Mouse (Mus musculus) B cell, adult 2 months (primary cell): ENCODE measurements around the gene Nsf.
"Not testable (repeated sequence)": the region's sequence is repeated elsewhere in the genome, so short reads cannot be mapped to it uniquely, and the experiment has no call there.

ENCODE experiments used
- DNase-seq, 2 experiments: peaks; one replicate each; pipeline ENCODE4 v3.0.0; 2022

Gene Nsf

GRCm38 (mm10) chr11:103953896-103954292, at the start of gene Nsf:
TSS of gene Nsf (minus strand) at chr11:103954056.
- DNase-seq: peak; percentile 85 to 89

GRCm38 (mm10) chr11:104003397-104003796, 49.5 kb upstream of the Nsf start:
- DNase-seq: no peak

DNA sequence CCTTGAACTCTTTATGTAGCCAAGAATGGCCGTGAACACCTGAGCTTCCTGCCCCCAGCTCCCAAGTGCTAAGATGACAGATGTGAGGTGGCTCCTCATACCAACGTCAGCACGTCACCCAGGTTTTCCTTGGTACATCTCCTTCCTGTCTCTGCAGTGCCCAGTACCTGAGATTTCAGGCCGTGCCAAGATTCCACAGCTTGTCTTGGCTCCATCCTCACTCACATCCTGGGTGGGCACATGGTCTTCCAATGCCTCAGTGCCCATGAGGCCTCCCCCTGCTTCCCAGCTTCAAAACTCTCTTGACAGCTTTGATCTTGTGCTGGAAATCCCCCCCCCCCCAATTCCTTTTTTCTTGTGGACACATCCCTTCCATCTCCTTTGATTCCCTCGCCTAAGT, 48.3 kb upstream of the Nsf start:
- DNase-seq: peak in 1 of 2 experiments; percentile 9

- DNase-seq: peak; percentile 33 to 48
Observed at GRCm38 (mm10) chr11:104001395-104001955, 47.6 kb upstream of the Nsf start.

DNA sequence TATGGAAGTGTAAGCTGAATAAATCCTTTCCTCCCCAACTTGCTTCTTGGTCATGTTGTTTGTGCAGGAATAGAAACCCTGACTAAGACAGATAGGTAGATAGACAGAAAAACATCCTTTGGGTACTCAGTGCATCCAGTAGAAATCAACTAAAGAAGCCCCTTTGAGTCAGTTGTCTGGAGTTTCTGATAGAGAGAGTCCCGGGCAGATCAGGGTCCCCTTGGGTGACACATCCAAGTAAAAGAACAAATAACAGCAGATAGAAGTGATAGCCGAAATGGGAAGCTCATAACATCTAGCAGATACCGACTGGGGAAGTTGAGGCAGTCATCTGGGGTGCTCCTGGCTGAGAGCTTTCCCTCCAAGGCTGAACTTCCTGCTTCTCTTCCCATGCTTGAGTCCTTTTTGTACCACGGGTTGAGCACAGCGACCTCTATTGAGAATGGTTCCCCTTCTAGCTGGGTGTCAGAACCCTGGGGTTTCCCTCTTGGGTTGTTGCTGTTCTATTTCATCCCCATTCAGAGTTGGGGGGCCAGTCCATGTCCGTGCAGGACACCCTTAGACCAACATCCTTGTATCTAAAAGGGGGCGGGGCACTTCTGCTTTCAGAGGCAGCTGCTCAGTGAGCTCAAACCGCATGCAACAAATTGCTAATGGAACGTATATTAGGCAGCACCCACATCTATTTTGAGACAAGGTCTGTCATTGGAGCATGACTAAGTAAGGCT, 47.0 kb upstream of the Nsf start:
- DNase-seq: peak; percentile 82 to 86

GRCm38 (mm10) chr11:103998737-103999136, 44.9 kb upstream of the Nsf start:
- DNase-seq: no peak

DNA sequence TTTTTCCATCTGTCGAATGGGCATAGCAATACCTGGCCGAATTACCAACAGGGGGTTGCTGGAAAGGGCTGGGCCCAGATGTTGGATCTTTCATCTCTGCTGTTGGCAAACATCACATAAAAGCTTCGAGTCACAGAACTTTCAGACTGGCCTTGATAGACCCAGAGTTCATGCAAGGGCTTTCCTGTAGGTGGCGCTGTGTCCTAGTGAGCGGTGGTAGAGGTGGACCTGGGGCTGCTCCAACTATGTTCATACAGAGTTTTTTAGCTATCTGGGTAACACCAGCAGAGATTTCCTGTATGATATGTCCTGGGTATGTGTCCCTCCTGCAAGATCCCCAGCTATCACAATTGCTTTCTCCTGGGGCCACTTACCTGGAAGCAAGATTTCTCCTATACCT, 43.5 kb upstream of the Nsf start:
- peak; percentile 91 for DNase-seq

DNA sequence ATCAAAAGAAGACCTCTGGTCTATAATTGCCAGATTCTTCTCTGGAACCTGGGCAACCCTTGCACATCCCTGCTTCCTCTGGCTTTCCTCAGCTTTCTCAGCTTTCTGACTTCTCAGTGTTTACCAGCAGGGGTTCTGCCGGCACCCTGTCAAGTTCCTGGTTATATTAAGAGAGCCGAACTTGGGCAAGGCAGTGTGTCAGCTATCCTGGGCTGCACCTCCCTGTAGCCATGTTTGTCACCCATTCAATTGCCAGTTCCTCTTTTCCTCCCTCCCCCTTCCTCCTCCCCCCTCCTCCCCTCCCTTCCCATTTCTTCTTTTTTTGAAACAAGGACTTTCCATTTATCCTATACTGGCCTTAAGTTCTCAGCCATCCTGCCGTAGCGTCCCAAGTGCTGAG, 38.8 kb upstream of the Nsf start:
- DNase-seq: no peak

DNA sequence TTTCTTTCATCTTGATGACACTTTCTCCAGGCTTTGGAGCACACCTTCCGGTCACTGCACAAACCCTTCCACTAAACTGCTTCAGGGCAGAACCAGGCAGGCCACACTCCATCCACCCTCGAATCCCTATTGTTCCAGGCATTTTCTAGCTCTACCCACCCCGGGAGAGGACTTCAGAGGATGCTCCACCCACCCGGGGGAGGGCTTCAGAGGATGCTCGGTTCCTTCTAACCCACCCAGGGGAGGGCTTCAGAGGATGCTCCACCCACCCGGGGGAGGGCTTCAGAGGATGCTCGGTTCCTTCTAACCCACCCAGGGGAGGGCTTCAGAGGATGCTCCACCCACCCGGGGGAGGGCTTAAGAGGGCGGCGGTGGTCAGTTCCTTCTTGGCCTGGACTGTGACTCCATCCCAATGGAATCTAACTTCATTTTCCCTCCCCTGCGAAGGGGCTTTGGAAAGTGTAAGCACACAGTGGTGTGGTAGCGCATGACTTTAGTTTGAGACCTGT, 36.2 kb upstream of the Nsf start:
- DNase-seq: not testable (repeated sequence)

- DNase-seq: peak; percentile 85 to 86
Observed at GRCm38 (mm10) chr11:103987423-103987822, 33.6 kb upstream of the Nsf start.

DNA sequence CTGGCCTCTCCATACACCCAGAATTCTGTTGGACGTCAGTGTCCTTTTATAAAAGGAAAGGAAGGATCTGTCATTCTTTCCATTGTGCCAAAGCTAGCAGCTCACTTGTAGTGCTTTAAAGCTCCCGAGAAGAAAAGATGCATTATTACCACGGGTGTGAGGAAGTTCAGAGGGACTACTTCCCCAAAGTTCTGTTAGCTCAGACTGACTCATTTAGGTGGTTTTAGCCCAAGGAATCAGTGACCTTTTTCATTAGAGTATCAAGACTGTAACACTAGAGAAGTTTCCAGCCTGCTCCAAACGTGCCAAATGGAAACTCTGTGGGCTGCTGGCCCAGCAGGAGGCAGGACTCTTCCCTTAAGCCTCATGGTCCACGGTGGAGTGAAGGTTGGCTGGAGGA, 30.2 kb upstream of the Nsf start:
- no peak for DNase-seq

DNA sequence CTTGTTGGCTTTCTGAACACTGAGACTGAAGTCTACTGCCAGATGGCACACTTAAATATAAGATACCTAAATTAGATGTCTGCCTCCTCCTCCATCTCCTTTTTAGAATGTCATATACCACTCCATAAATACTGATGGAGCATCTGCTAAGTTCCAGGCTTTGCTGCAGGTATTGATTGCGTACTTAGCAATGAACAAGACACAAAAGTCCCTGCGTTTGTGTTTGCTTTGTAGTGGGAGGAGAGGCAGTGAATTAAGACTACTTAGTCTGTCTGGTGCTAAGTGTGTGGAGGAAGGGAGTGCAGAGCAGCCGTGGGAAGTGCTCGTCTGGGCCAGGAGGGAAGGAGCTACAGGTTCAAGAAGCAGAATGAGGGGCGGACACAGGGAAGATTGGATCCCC, 28.0 kb upstream of the Nsf start:
- no peak for DNase-seq

DNA sequence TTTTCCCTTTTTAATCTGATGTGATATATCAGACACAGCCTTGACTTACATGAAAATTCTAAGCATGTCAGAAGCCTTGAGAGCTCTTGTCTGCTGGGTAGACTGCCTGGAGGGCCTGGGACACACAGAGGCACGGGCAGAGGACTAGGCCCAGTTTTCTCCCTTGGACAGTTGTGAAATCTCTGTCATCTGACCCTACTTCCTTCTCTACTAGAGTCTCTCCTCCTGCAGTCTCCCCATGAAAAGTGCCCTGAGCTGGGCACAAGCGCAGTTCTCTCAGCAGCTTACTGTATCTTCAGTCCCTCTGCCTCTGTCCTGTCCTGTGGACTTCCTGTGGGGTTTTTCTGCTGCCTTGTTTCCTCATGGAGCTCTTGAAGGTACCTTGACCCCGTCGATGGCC, 25.5 kb upstream of the Nsf start:
- DNase-seq: no peak

DNA sequence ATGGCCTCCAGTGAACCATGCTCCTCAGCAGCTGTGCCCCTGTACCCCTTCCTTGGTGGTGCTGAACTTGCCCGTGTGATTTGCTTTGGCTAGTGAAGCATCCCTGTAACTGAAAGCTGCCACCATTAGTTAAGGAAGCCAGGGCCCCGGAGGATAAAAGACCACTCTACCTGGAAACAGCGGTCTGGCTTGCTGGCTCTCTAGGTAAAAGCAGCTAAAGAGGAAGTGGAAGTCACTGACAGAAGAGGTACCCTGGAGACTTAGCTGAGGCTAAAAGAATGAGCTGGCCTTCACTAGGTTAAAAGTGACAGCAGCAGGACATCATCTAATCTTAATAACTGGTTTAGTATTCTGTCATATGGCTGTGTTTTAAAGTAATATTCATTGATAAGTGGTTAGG, 17.0 kb upstream of the Nsf start:
- DNase-seq: peak; percentile 40 to 45

GRCm38 (mm10) chr11:103969278-103969677, 15.4 kb upstream of the Nsf start:
- DNase-seq: no peak

DNA sequence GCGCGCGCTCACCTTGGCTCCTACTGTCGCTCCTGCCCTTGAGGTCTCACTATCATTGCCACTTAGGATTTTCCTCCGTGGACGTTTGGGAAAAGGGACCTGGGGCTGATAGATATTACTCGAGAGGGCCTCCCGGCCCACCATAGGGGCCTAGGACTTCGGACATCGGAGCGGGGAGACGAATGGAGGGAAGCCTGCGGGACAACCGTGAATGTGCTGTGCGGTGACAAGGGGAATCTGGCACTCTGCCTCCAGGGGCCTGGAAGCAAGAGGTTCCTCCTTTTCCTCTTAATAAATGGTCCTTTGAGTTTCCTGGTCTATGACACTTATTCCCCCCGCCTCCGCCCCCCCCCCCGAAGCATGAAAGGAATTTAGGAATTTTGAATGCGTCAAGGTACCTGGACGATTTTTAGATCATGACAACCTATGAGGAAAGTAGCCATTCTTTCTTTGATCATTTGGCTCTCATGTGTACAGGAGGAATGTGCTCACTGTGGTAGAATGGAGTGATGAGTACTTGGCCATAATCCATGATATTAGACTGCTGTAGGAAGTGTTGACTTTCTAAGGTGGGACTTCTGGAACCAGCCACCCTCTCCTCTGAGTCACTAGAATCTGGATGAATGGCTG, 13.4 kb upstream of the Nsf start:
- DNase-seq: no peak

DNA sequence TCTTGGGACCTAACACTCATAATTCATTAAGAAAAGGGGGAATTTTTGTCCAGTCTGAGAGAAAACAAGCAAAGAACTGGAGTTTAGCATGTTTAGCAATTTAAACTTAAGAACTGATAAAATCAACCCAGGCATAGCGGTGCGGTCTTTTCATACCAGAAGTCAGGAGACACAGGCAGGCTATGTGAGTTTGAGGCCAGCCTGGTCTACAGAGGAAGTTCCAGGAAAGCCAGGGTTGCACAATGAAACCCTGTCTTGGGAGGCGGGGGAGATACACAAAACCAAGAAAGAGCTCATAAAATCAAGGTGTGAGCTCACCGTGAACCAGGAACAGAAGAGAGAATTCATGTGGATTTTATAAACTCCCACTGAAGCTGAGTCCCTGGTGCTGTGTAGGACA, 3.0 kb upstream of the Nsf start:
- DNase-seq: no peak

GRCm38 (mm10) chr11:103953032-103953895, 592 bp downstream of the Nsf start:
- DNase-seq: peak; percentile 86 to 88

- DNase-seq: peak in 1 of 2 experiments; percentile 51
Observed at GRCm38 (mm10) chr11:103952635-103953031, 1.2 kb downstream of the Nsf start.

DNA sequence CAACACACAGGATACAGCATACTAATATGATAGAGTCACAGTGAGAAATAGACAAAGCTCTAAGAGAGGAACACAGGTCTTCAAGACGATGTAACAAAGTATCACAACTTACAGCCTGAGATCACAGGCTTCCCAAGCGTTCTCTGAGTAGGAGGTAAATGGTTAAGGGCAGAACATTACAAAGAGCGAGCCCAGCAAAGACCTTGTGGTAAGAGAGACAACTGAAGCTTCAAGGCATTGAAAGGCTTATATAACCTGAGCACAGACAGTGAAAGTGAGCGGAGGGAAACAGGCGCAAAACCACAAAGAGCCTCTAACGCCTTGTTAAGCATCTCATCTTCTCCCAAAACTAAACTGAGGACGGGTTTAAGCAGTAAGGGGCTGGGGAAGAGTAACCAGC, 2.8 kb downstream of the Nsf start:
- DNase-seq: peak in 1 of 2 experiments; percentile 15

- DNase-seq: no peak
Observed at GRCm38 (mm10) chr11:103948952-103949351, 4.9 kb downstream of the Nsf start.

DNA sequence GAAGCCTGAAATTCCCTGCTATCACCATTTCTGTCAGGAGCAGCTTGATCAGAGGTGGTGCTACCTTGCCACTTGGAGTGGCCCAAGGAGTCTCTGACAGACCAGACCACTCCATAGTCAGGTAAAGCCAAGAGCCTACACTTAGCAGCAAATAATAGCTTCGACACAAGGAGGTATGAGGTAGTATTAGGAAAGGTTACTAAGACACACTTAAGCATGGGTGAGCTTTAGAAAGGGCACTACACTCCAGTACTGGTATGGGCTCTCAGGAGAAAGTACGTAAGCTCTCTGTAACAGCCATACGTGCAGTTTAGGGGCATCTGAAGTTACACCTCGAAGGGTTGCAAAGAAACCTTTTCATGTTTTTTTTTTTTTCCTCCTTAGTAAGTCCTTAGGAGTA, 11.1 kb downstream of the Nsf start:
- no peak for DNase-seq

- no peak for DNase-seq
Observed at GRCm38 (mm10) chr11:103941351-103941750, 12.5 kb downstream of the Nsf start.
